Mouse (Mus musculus): ENCODE results near the gene Srrm3. TPM values are rescaled to one million over a fixed set of nuclear protein-coding genes. Genes with fewer than 3 reads are reported as not detected.

Srrm3 gene
- polyA plus RNA-seq, 1 experiment from 2014 or later: 0.91 TPM

DNA sequence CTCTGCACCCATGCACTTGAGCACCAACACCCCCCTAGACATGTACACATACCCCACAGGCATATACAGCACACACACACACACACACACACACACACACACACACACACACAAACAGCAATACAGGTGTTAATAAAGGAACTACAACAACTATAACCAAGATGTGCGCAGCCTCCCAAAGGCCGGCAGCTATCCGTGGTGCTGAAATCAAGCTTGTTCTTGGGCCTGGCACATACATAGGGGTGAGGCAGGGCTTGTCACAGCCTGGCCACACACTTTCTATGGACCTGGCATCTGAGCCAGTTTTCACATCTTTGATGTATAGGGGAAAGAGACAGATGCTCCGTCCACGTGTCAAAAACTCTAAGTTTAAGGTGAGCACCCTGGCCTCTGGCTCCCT is 36.7 kb downstream of the Srrm3 start:
- 20% methylated on average over 5 of the region's 5 CpGs for WGBS
- H3K4me3 ChIP-seq (ENCODE audit: low read depth, low read length): no peak overlapping the region
- no peak overlapping the region for H3K4me2 ChIP-seq (replicated peaks; ENCODE audit: low read depth)
- no peaks in the 10 kb centered on the region; the same call in 1 of the 2 replicates for H3K27me3 ChIP-seq (replicated peaks; ENCODE audit: control insufficient read depth, insufficient read depth, low read length)
- no peaks in the 10 kb centered on the region for H3K36me3 ChIP-seq (ENCODE audit: control insufficient read depth, insufficient read depth)
- no peak overlapping the region for H3K9ac ChIP-seq (ENCODE audit: low read depth, low read length)
- no peak for ATAC-seq
- H3K9me3 ChIP-seq (ENCODE audit: control insufficient read depth): no peaks in the 10 kb centered on the region
- no peak for TF ChIP-seq CTCF (IDR thresholded peaks at IDR 0.05; ENCODE audit: low read depth)
- H3K4me1 ChIP-seq (replicated peaks; ENCODE audit: control insufficient read depth, insufficient read depth, low read length): no peaks in the 10 kb centered on the region
- no peak overlapping the region for H3K27ac ChIP-seq (ENCODE audit: low read depth, low read length)

DNA sequence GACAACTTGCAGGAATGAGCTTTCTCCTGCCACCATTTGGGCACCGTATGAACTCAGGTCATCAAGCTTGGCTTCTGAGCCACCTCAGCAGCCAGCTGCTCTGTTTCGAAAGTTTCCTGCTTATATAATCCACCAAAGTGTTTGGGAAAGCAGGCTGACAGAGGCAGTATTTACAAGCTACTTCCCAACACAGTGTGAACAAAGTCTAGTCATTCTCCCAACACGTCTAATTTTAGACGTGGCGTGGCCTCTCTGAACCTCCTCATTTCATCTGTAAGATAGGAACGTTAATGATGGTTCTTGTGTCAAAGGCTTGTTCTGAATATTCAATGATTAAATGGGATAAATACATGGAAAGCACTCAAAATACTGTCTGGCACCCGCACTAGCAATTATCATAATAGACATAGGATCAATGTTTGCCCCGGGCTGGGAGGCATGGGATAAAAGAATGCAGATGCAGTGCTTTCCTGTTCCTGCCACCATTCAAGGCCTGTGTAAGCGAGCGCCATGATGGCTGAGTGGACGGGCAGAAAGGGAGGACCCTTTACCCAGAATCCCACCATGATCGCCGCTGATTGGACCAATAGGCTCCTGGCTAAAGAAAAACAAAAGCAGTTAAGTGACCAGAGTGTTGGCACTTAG is 39.1 kb downstream of the Srrm3 start:
- no peak for ATAC-seq
- WGBS: 69% methylated on average over 13 of the region's 13 CpGs
- Histone ChIP-seq H3K27me3 (replicated peaks; ENCODE audit: control insufficient read depth, insufficient read depth, low read length) (peaks cover 4% of the 10 kb centered on the region), H3K27ac (ENCODE audit: low read depth, low read length) (no peak overlapping the region), H3K9me3 (ENCODE audit: control insufficient read depth) (no peaks in the 10 kb centered on the region), H3K36me3 (ENCODE audit: control insufficient read depth, insufficient read depth) (no peaks in the 10 kb centered on the region), H3K4me1 (replicated peaks; ENCODE audit: control insufficient read depth, insufficient read depth, low read length) (no peaks in the 10 kb centered on the region), H3K4me3 (ENCODE audit: low read depth, low read length) (no peak overlapping the region), H3K9ac (ENCODE audit: low read depth, low read length) (no peak overlapping the region), H3K4me2 (replicated peaks; ENCODE audit: low read depth) (no peak overlapping the region)
- TF ChIP-seq CTCF (IDR thresholded peaks at IDR 0.05; ENCODE audit: low read depth): no peak

DNA sequence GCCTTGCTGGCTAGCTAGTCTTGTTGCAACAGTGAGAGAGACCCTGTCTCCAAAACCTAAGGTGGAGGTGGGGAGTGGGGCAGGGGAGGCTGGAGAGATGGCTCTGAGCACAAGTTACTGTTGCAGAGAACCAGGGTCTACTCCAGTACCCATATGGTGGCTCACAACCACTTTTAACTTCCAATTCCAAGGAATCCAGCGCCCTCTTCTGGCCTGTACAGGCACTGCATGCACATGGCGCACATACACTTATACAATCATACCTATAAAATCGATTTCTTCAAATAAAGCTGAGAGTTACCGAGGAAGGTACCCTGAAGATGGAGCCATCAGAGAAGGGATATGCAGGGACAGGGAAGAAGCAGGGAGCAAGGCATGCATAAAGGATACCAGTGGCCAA is 40.8 kb downstream of the Srrm3 start:
- H3K4me1 ChIP-seq (replicated peaks; ENCODE audit: control insufficient read depth, insufficient read depth, low read length): no peaks in the 10 kb centered on the region
- WGBS: 77% methylated on average over 4 of the region's 4 CpGs
- H3K27me3 ChIP-seq (replicated peaks; ENCODE audit: control insufficient read depth, insufficient read depth, low read length): peaks cover 20% of the 10 kb centered on the region
- no peak overlapping the region for H3K4me3 ChIP-seq (ENCODE audit: low read depth, low read length)
- no peak overlapping the region for H3K4me2 ChIP-seq (replicated peaks; ENCODE audit: low read depth)
- H3K9ac ChIP-seq (ENCODE audit: low read depth, low read length): no peak overlapping the region
- no peaks in the 10 kb centered on the region for H3K9me3 ChIP-seq (ENCODE audit: control insufficient read depth)
- peak; percentile 21; the same call in 1 of the 2 replicates for TF ChIP-seq CTCF (IDR thresholded peaks at IDR 0.05; ENCODE audit: low read depth)
- no peak for ATAC-seq
- H3K36me3 ChIP-seq (ENCODE audit: control insufficient read depth, insufficient read depth): no peaks in the 10 kb centered on the region
- no peak overlapping the region for H3K27ac ChIP-seq (ENCODE audit: low read depth, low read length)

DNA sequence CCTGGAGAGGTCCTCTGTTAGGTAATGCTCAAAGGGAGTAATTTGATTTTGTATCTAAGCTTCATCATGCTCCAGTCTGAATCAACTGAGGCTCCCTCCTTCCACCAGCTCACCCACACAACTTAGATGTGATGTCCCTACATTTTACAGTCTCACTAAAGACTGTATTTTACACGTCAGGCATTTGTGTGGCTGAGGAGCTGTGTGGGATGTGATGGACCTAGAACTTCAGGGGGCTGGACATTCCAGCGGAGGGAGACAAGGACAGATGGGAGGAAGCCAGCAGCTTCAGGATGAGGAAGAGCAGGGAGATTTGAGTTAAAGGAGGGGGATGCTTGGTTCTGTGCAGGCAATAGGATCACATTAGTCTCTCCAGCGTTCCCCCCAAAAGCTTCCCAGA is 41.2 kb downstream of the Srrm3 start:
- H3K4me3 ChIP-seq (ENCODE audit: low read depth, low read length): no peak overlapping the region
- no peak overlapping the region for H3K9ac ChIP-seq (ENCODE audit: low read depth, low read length)
- no peak overlapping the region for H3K4me2 ChIP-seq (replicated peaks; ENCODE audit: low read depth)
- ATAC-seq: no peak
- TF ChIP-seq CTCF (IDR thresholded peaks at IDR 0.05; ENCODE audit: low read depth): no peak
- H3K4me1 ChIP-seq (replicated peaks; ENCODE audit: control insufficient read depth, insufficient read depth, low read length): no peaks in the 10 kb centered on the region
- WGBS: 87% methylated on average over 3 of the region's 3 CpGs
- no peaks in the 10 kb centered on the region for H3K36me3 ChIP-seq (ENCODE audit: control insufficient read depth, insufficient read depth)
- H3K9me3 ChIP-seq (ENCODE audit: control insufficient read depth): no peaks in the 10 kb centered on the region
- H3K27me3 ChIP-seq (replicated peaks; ENCODE audit: control insufficient read depth, insufficient read depth, low read length): peaks cover 24% of the 10 kb centered on the region
- no peak overlapping the region for H3K27ac ChIP-seq (ENCODE audit: low read depth, low read length)

DNA sequence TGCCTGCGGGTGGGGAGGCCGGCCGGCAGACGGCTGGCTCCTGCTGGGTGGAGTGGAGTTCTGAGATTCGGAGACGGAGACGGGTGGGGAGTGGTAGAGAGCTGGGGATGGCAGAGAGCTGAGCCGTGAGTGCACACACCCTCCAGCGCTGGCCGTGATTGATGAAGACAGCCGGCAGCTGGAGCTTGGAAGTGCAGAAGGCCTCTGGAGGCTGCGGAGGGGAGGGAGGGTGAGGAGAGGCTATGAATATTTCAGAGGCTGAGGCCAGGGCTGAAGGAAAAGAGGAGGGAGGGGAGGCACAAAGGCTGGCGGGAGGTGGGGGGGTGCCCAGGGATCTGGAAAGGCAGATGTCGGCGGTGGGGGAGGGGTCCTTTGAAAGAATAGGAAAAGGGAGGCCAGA is 44.3 kb downstream of the Srrm3 start:
- Histone ChIP-seq H3K27ac (ENCODE audit: low read depth, low read length) (no peak overlapping the region), H3K4me3 (ENCODE audit: low read depth, low read length) (no peak overlapping the region), H3K36me3 (ENCODE audit: control insufficient read depth, insufficient read depth) (no peaks in the 10 kb centered on the region), H3K27me3 (replicated peaks; ENCODE audit: control insufficient read depth, insufficient read depth, low read length) (peaks cover 42% of the 10 kb centered on the region), H3K9me3 (ENCODE audit: control insufficient read depth) (no peaks in the 10 kb centered on the region), H3K4me2 (replicated peaks; ENCODE audit: low read depth) (no peak overlapping the region), H3K9ac (ENCODE audit: low read depth, low read length) (no peak overlapping the region), H3K4me1 (replicated peaks; ENCODE audit: control insufficient read depth, insufficient read depth, low read length) (no peaks in the 10 kb centered on the region)
- under 1% methylated on average over 15 of the region's 15 CpGs for WGBS
- no peak for TF ChIP-seq CTCF (IDR thresholded peaks at IDR 0.05; ENCODE audit: low read depth)
- ATAC-seq: peak; percentile 48; the same call in 1 of the 2 replicates

DNA sequence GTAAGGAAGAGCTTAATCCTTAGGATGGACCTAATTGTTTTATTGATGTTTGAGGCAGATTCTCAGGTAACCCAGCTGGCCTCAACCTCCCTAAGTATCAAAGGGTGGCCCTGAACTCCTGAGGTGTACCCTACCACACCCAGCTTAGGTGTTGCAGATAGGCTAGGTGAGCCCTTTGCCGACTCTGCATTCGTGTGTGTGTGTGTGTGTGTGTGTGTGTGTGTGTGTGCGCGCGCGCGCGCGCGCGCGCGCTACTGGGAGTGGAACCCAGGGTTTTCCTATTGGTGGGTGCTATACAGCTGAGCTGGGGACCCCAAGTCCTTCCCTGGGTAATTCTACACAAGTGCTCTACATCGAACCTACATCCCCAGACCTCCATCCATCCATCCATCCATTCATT is 44.8 kb downstream of the Srrm3 start:
- no peaks in the 10 kb centered on the region for H3K9me3 ChIP-seq (ENCODE audit: control insufficient read depth)

More for the DNA sequence above, 44.8 kb downstream of the Srrm3 start:
- ATAC-seq: no peak
- no peaks in the 10 kb centered on the region for H3K4me1 ChIP-seq (replicated peaks; ENCODE audit: control insufficient read depth, insufficient read depth, low read length)
- H3K27ac ChIP-seq (ENCODE audit: low read depth, low read length): no peak overlapping the region
- H3K27me3 ChIP-seq (replicated peaks; ENCODE audit: control insufficient read depth, insufficient read depth, low read length): peaks cover 46% of the 10 kb centered on the region
- no peaks in the 10 kb centered on the region for H3K36me3 ChIP-seq (ENCODE audit: control insufficient read depth, insufficient read depth)
- 8% methylated on average over 14 of the region's 14 CpGs for WGBS
- H3K9ac ChIP-seq (ENCODE audit: low read depth, low read length): no peak overlapping the region
- no peak for TF ChIP-seq CTCF (IDR thresholded peaks at IDR 0.05; ENCODE audit: low read depth)
- no peak overlapping the region for H3K4me2 ChIP-seq (replicated peaks; ENCODE audit: low read depth)
- H3K4me3 ChIP-seq (ENCODE audit: low read depth, low read length): no peak overlapping the region

Data from intestine, postnatal 0 days (tissue).